Comparison of ENCODE assay signal across 28 mouse cellular contexts in genomic region chr16:90822284-90822935, GRCm38 (mm10). TPM values are rescaled to one million over a fixed set of nuclear protein-coding genes. Genes with fewer than 3 reads are reported as not detected.
DNase-seq lines count a peak whose midpoint lies in the region; ATAC-seq and TF ChIP-seq lines count a peak whose summit lies in the region.
"Had no signal": no experiment of that assay in that cellular context is flagged by ENCODE, and none has a peak within 500 bp of the region (broad histone marks: within the 10 kb centered on the region; RNA-seq: fewer than 3 reads in every experiment).

No protein-coding gene starts in this region.

- peak; percentile 88 for ATAC-seq in erythroid progenitor cell, adult 5-6 weeks (replicated peaks; ENCODE audit: low FRiP score, poor library complexity, severe bottlenecking)
- ATAC-seq in liver, embryonic 14.5 days (ENCODE audit: insufficient read depth), result peak; percentile 95
- ATAC-seq in stomach, embryonic 14.5 days (ENCODE audit: insufficient number of reproducible peaks, insufficient read depth, low FRiP score, low read depth), result peak; percentile 54; the same call in 1 of the 2 replicates
- ATAC-seq in heart, embryonic 12.5 days (ENCODE audit: insufficient number of reproducible peaks, low FRiP score), result no peak; the same call in 1 of the 2 replicates
- ATAC-seq: hindbrain, postnatal 0 days; intestine, embryonic 15.5 days; midbrain, embryonic 15.5 days; Patski had no signal

- peaks cover 2% of the 10 kb centered on the region; the same call in 1 of the 2 replicates for H3K27me3 ChIP-seq in liver, embryonic 14.5 days (ENCODE audit: control insufficient read depth, insufficient read depth, low read length)
- no peaks in the 10 kb centered on the region for H3K27me3 ChIP-seq in stomach, embryonic 14.5 days (ENCODE audit: control insufficient read depth, insufficient read depth, low read length)
- H3K27me3 ChIP-seq in heart, embryonic 12.5 days (replicated peaks), result no peaks in the 10 kb centered on the region
- H3K27me3 ChIP-seq: hindbrain, embryonic 12.5 days; intestine, embryonic 15.5 days; midbrain, embryonic 15.5 days had no signal

- 71% methylated on average over 10 of the region's 10 CpGs for WGBS in bone marrow, adult 2 months
- 51% methylated on average over 10 of the region's 10 CpGs for WGBS in liver, embryonic 14.5 days (ENCODE audit: insufficient replicate concordance)
- WGBS in stomach, embryonic 14.5 days, result 88% methylated on average over 10 of the region's 10 CpGs
- WGBS in heart, embryonic 12.5 days, result 77% methylated on average over 10 of the region's 10 CpGs

- no peak for TF ChIP-seq CTCF in bone marrow, adult 2 months (IDR thresholded peaks at IDR 0.05; ENCODE audit: control insufficient read depth, insufficient read depth, low read length)
- TF ChIP-seq CTCF in liver, embryonic 14.5 days (IDR thresholded peaks at IDR 0.05; ENCODE audit: low read depth), result no peak

- peak overlapping the region; percentile 50 for H3K4me2 ChIP-seq in liver, embryonic 14.5 days (ENCODE audit: low read depth)
- H3K4me2 ChIP-seq in stomach, embryonic 14.5 days (replicated peaks; ENCODE audit: low read depth, low read length), result no peak overlapping the region
- no peak overlapping the region for H3K4me2 ChIP-seq in heart, embryonic 12.5 days
- H3K4me2 ChIP-seq: heart, embryonic 13.5 days; hindbrain, embryonic 12.5 days; intestine, embryonic 15.5 days; lung, embryonic 14.5 days; midbrain, embryonic 15.5 days had no signal

- no peaks in the 10 kb centered on the region for H3K9me3 ChIP-seq in liver, embryonic 14.5 days (ENCODE audit: control insufficient read depth, low read length)
- no peaks in the 10 kb centered on the region for H3K9me3 ChIP-seq in stomach, embryonic 14.5 days (ENCODE audit: control insufficient read depth, low read depth, low read length)
- H3K9me3 ChIP-seq in heart, embryonic 12.5 days (replicated peaks), result no peaks in the 10 kb centered on the region
- H3K9me3 ChIP-seq: G1E; heart, embryonic 13.5 days; hindbrain, embryonic 12.5 days; intestine, embryonic 15.5 days; midbrain, embryonic 10.5 days; midbrain, embryonic 15.5 days had no signal

- no peaks in the 10 kb centered on the region for H3K36me3 ChIP-seq in liver, embryonic 14.5 days (replicated peaks; ENCODE audit: control insufficient read depth, insufficient read depth, low read depth)
- H3K36me3 ChIP-seq in stomach, embryonic 14.5 days (ENCODE audit: control insufficient read depth, insufficient read depth, low read length), result no peaks in the 10 kb centered on the region
- no peaks in the 10 kb centered on the region for H3K36me3 ChIP-seq in heart, embryonic 12.5 days
- H3K36me3 ChIP-seq: G1E; heart, embryonic 13.5 days; hindbrain, embryonic 12.5 days; intestine, embryonic 15.5 days; midbrain, embryonic 10.5 days; midbrain, embryonic 15.5 days had no signal

- intact Hi-C loops in heart, postnatal 36 days (cut with DNase I), result no loop called here

- peak overlapping the region; percentile 34; the same call in 1 of the 2 replicates for H3K27ac ChIP-seq in bone marrow, adult 2 months (ENCODE audit: control insufficient read depth, insufficient read depth, low read depth, low read length, poor library complexity)
- peak overlapping the region; percentile 71 for H3K27ac ChIP-seq in liver, embryonic 14.5 days
- H3K27ac ChIP-seq in stomach, embryonic 14.5 days (ENCODE audit: low read length), result no peak overlapping the region
- H3K27ac ChIP-seq in heart, embryonic 12.5 days (ENCODE audit: poor library complexity, severe bottlenecking), result no peak overlapping the region
- H3K27ac ChIP-seq: heart, adult 2 months; heart, embryonic 13.5 days; hindbrain, embryonic 12.5 days; hindbrain, postnatal 0 days; intestine, embryonic 15.5 days; midbrain, embryonic 10.5 days; midbrain, embryonic 15.5 days had no signal

- no peak for TF ChIP-seq POLR2A in bone marrow, adult 2 months (IDR thresholded peaks at IDR 0.05; ENCODE audit: borderline replicate concordance, control insufficient read depth, low read depth, low read length)

- no peaks in the 10 kb centered on the region for H3K4me1 ChIP-seq in bone marrow, adult 2 months (ENCODE audit: control insufficient read depth, insufficient read depth, low read length)
- peaks cover 21 to 36% of the 10 kb centered on the region in 2 experiments for H3K4me1 ChIP-seq in liver, embryonic 14.5 days (replicated peaks; ENCODE audit: control insufficient read depth in 2 of 2, insufficient read depth in 2 of 2, low read length in 1 of 2)
- no peaks in the 10 kb centered on the region for H3K4me1 ChIP-seq in stomach, embryonic 14.5 days (ENCODE audit: control insufficient read depth, insufficient read depth, low read length)
- H3K4me1 ChIP-seq in heart, embryonic 12.5 days (replicated peaks), result no peaks in the 10 kb centered on the region
- H3K4me1 ChIP-seq: heart, embryonic 13.5 days; hindbrain, embryonic 12.5 days; intestine, embryonic 15.5 days; midbrain, embryonic 10.5 days; midbrain, embryonic 15.5 days had no signal

- peak in 2 of 3 experiments; percentile 35 to 52 for DNase-seq in liver, embryonic 14.5 days (ENCODE audit: low read depth in 3 of 3, low spot score in 3 of 3)
- DNase-seq in heart, postnatal 36 days, result no peak
- no peak for DNase-seq in frontal cortex, postnatal 10 days (ENCODE audit: low spot score in 2 of 2)
- no peak for DNase-seq in thymus, adult 18-20 months
- DNase-seq: adrenal gland, postnatal 10 days; cerebellum, adult 8-10 months; cerebellum, postnatal 36 days; kidney, adult 2 months; kidney, postnatal 36 days; layer of hippocampus, postnatal 36 days; left cerebral cortex, postnatal 4 days; lung, embryonic 14.5 days; right cerebral cortex, postnatal 25 days; thymus, postnatal 36 days had no signal

- H3K4me3 ChIP-seq in bone marrow, adult 2 months (replicated peaks; ENCODE audit: control insufficient read depth, low read depth, low read length), result no peak overlapping the region
- H3K4me3 ChIP-seq in liver, embryonic 14.5 days (ENCODE audit: insufficient read depth in 1 of 2, low read depth in 2 of 2, low read length in 2 of 2), result peak overlapping the region; percentile 6 to 10; a peak in 1 of 4 replicates
- H3K4me3 ChIP-seq in stomach, embryonic 14.5 days (ENCODE audit: low read depth, low read length), result no peak overlapping the region
- H3K4me3 ChIP-seq in heart, embryonic 12.5 days, result no peak overlapping the region
- H3K4me3 ChIP-seq: heart, adult 2 months; heart, embryonic 13.5 days; hindbrain, embryonic 12.5 days; intestine, embryonic 15.5 days; midbrain, embryonic 10.5 days; midbrain, embryonic 15.5 days had no signal

- H3K9ac ChIP-seq in liver, embryonic 14.5 days (replicated peaks), result no peak overlapping the region
- H3K9ac ChIP-seq in stomach, embryonic 14.5 days (replicated peaks; ENCODE audit: low read depth, low read length), result no peak overlapping the region
- H3K9ac ChIP-seq in heart, embryonic 12.5 days, result no peak overlapping the region
- H3K9ac ChIP-seq: heart, embryonic 13.5 days; hindbrain, embryonic 12.5 days; intestine, embryonic 15.5 days; lung, embryonic 14.5 days; midbrain, embryonic 15.5 days had no signal

- TF ChIP-seq EP300 in liver, embryonic 14.5 days (IDR thresholded peaks at IDR 0.05; ENCODE audit: low read depth), result peak; percentile 68

RNA-seq across cellular contexts. Expression of gene Eva1c, which starts 4.1 kb away (rescaled TPM):
- polyA plus RNA-seq in bone marrow, adult 2 months (2011; ENCODE audit: insufficient read depth, insufficient read length, low replicate concordance, missing spikeins), result 3.6 and 10.6 TPM in 2 replicates
- 0.84 TPM in 1 of 2 replicates, not detected in the other for total RNA-seq in erythroid progenitor cell, adult 5-6 weeks (2015; ENCODE audit: low replicate concordance)
- total RNA-seq in erythroid progenitor cell, adult 5-6 weeks (2017; ENCODE audit: low replicate concordance), result 0.13 TPM in 1 of 2 replicates, not detected in the other
- 0.11 and 0.14 TPM in 2 replicates for polyA plus RNA-seq in liver, embryonic 14.5 days (2012; rRNA removed)
- 0.15 and 0.23 TPM in 2 replicates for polyA plus RNA-seq in liver, embryonic 14.5 days (2014; fragmentation: Nextera tagmentation; extraction: Ambion mirVana)
- 0.72 and 1.1 TPM in 2 replicates for polyA plus RNA-seq in stomach, embryonic 14.5 days (2014; fragmentation: Nextera tagmentation; extraction: Ambion mirVana)
- 2.1 and 3.4 TPM in 2 replicates for polyA plus RNA-seq in heart, embryonic 12.5 days (2016; fragmentation: Nextera tagmentation; extraction: Ambion mirVana)
- total RNA-seq in heart, postnatal 36 days (2021), result 1 to 10 TPM; 1.1 to 1.4 TPM
- total RNA-seq: neutrophil, adult 5-6 weeks had no signal
- polyA plus RNA-seq: G1E had no signal

RNA-seq across cellular contexts. Expression of gene Urb1, which starts 12.2 kb away (rescaled TPM):
- polyA plus RNA-seq in bone marrow, adult 2 months (2011; ENCODE audit: insufficient read depth, insufficient read length, low replicate concordance, missing spikeins), result 3.4 and 5.1 TPM in 2 replicates
- 1.4 and 1.7 TPM in 2 replicates for total RNA-seq in erythroid progenitor cell, adult 5-6 weeks (2015; ENCODE audit: low replicate concordance)
- total RNA-seq in erythroid progenitor cell, adult 5-6 weeks (2017; ENCODE audit: low replicate concordance), result 1.2 and 1.3 TPM in 2 replicates
- polyA plus RNA-seq in liver, embryonic 14.5 days (2012; rRNA removed), result 2.9 and 3.6 TPM in 2 replicates
- 5.0 and 6.1 TPM in 2 replicates for polyA plus RNA-seq in liver, embryonic 14.5 days (2014; fragmentation: Nextera tagmentation; extraction: Ambion mirVana)
- polyA plus RNA-seq in stomach, embryonic 14.5 days (2014; fragmentation: Nextera tagmentation; extraction: Ambion mirVana), result 9.9 and 13.8 TPM in 2 replicates
- polyA plus RNA-seq in heart, embryonic 12.5 days (2016; fragmentation: Nextera tagmentation; extraction: Ambion mirVana), result 8.4 and 9.2 TPM in 2 replicates
- 1 to 10 TPM; 6.1 to 6.6 TPM for total RNA-seq in heart, postnatal 36 days (2021)

Comparison
In these comparisons a context has a peak if more than half of its experiments do, and no peak if none do; other contexts are left out.
1. H3K27ac ChIP-seq: peak in bone marrow, adult 2 months (single experiment) and liver, embryonic 14.5 days (single experiment); none in stomach, embryonic 14.5 days (single experiment) and heart, embryonic 12.5 days (single experiment).
2. H3K4me3 ChIP-seq: peak in liver, embryonic 14.5 days (2 of 2); none in bone marrow, adult 2 months (single experiment), stomach, embryonic 14.5 days (single experiment) and heart, embryonic 12.5 days (single experiment).
3. DNase-seq: peak in liver, embryonic 14.5 days (2 of 3); none in heart, postnatal 36 days (0 of 2), frontal cortex, postnatal 10 days (0 of 2) and thymus, adult 18-20 months (0 of 2).